Mouse (Mus musculus) left cerebral cortex, adult 8-10 months (tissue): ENCODE results near the gene Syndig1l. TPM values are rescaled to one million over a fixed set of nuclear protein-coding genes. Genes with fewer than 3 reads are reported as not detected.

Experiments
- DNase-seq, 2 experiments: peaks; one replicate each; pipeline ENCODE4 v3.0.0; 2022; ENCODE audit warnings: low spot score in 2 of 2
- total RNA-seq, 4 experiments: library from RNA; stranded (reverse); gene quantifications; 2 replicates each; pipeline ENCODE4 v1.2.4; 2022

The Syndig1l gene
- total RNA-seq, 4 experiments from 2014 or later = 60.2 to 76.1 (median 70.8) TPM

DNA sequence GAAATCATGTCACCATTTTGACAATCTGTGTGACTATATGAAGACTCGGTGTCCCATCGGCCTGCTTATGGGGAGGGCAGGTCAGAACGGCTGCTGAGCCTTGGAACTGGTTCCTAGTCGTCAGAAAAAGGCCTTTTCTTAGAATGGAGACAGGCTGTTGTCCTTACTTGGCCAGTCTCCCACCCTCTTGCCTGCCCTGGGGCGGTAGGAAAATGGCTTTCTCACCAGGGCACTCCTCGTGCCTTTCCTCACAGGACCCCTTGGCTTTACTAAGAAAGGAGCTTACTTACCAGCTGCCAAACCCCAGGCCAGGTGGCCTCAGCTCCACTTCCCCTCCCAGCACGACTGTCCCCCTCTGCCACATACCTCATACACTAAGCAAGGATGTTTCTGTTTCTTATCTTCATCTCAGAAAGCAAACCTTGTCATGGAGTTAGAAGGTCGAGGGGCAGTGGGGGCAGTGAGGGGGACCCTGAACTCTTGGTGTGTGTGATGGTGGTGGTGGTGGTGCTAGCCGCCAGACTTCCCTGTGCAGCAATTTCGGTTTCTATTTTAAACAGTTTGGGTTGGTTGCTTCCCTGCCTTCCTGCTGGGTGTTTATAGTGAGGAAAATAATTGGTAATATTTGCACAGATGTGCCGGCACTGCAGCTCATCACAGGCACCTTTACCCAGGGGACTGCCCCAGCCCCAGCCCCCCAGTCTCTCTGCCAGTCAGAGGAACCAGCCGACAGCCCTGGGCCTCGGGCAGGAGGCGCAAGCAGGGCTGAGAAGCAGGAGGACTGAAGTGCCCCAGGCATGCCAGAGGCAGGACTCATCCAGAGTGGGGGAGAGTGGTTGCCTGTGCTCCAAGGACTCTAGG lies 23.7 kb downstream of the Syndig1l start:
- no peak for DNase-seq

DNA sequence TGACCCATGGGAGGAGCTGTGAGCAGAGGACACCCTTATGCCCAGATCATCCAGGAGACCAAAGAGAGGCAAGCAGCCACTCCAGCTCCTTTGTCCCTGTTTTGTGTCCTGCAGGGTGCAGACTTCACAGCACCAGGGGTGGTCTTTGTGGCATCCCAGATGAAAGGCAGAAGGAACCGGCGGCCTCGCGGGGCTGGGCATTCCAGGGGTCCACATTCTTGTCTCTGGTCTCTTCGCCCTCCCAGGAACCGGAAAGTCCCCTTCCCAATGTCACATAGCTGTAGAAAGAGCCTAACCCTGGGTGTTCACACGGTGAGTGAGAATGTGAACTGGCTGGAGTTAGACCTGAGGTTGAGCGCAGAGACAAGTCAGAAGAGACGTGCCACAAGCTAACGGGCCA lies 27.0 kb downstream of the Syndig1l start:
- DNase-seq = no peak

DNA sequence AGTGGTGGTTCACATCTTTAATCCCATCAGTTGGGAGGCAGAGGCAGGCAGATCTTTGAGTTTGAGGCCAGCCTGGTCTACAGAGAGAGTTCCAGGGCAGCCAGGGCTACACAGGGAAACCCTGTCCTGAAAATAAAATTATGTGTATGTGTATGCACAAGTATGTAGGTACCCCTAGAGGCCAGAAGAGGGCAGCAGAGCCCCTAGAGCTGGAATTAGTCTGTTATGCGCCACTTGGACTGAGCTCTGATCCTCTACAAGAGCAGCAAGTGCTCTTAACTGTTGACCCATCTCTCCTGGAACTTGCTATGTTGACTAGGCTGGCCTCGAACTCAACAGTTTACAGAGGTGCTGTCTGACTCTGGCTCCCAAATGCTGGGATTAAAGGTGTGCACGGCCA lies 28.1 kb downstream of the Syndig1l start:
- no peak for DNase-seq

DNA sequence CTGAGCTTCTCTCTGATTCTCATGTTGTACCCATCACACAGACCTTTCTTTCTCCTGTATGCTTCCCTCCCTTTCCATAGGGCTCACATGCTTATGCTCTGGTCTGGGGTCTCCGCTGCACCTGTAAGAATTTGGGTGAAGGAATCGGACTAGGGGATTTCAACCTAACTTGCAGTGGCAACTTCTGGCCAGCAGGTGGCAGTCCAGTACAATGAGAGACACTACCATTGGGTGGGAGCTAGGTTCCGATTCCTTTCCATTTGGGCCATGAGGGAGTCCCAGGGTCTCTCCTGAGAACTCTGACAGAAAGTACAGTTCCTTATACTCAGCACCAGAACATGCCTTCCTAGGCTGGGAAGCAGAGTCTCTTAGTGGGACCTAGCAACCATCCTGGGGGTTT lies 44.7 kb downstream of the Syndig1l start:
- DNase-seq = peak in 1 of 2 experiments; percentile 65

DNA sequence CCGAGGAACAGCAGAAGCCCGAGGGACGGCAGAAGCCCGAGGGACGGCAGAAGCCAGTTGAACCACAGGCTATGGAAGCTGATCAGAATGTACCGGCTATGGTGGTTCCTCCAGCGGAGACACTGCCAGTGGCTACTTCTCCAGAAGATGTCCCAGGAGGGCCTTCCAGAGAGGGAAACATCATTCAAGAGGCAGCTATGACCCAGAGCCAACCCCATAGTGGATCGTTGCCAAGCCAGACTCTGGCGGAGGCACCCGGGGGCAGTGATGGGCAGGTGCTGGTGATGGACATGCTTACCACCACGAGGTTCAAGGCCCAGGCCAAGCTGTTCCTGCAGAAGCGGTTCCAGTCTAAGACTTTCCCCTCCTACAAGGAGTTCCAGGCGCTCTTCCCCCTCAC lies 48.4 kb downstream of the Syndig1l start:
- DNase-seq = no peak

DNA sequence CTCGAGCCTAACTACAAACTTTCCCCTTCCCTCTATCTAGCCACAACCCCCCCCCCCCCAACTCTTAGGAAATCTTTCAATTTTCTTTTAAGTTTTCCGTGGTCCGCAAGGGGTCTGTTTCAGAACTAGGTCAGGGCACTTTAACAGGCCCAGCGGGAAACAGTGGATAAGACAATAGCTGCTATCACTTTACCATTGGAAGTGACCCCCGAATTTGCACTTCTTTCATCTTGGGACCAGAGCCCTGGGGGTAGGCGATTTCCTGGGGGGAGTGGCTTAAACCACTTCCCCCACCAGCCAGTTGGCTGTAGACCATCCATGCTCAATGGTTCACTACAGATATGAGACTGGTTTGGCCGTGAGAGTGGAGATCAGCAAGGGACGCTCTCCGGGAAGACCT lies 58.0 kb downstream of the Syndig1l start, which contains the start of gene Vrtn:
Vrtn (plus strand) TSS at position 366 of the 400 bp plus-strand sequence.
- no peak for DNase-seq

DNA sequence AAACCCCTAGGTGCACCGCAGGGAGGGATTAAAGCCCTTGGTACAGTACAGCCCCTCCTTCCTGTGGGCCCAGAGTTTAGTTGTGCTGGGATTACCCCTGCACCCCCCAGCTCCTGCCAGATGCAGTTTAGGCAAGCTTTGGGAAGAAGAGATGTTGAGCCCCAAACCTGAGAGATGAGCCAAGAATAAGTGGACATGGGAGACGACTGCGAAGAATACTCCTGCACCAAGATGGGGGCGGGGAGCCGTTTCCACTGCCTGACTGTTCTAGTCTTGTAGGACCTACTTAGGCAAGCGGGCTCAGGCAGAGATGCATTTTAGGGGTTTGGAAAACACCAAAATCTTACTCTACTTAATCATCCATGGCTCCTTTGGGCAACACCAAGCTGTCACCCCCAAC lies 58.4 kb downstream of the Syndig1l start:
- DNase-seq = no peak

DNA sequence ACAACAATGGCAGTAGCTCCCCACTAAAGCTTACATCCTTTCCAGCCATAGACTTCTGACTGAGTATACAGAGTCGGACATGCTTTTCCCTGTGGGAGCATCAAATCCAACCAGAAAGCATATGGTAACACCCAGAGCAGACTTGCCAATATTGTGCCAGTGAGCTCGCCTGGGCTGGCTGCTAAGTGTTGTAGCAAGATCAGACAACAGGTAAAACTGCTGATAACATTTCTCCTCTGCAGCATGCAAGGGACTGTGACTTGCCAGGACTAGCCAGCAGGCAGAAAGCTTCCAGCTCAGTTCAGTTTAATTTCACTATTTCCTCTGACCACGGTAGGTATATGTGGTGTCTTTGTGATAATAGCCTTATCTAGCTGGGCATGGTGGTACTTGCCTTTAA lies 66.8 kb downstream of the Syndig1l start:
- DNase-seq = no peak

Other genes with a start within 250 kb of the Syndig1l start
- 10 to 100 TPM; 55.8 to 70.5 (median 60.5) TPM for gene Aldh6a1, start 247.8 kb downstream of the Syndig1l start, total RNA-seq
- 10 to 100 TPM; 23.4 to 29.7 (median 27.4) TPM for gene Lin52, start 247.4 kb downstream of the Syndig1l start, total RNA-seq
- gene Vsx2, start 129.1 kb downstream of the Syndig1l start, total RNA-seq = under 1 TPM; 0.17 to 0.39 (median 0.29) TPM
- gene Abcd4, start 81.4 kb downstream of the Syndig1l start, total RNA-seq = 10 to 100 TPM in 3 of 4 experiments, 1 to 10 TPM in 1; 10.0 to 11.7 (median 10.9) TPM
- gene Vrtn, start 57.8 kb downstream of the Syndig1l start, total RNA-seq = under 1 TPM in 3 of 4 experiments, not detected in 1; 0.15 to 0.53 (median 0.28) TPM
- gene Npc2, start 74.3 kb upstream of the Syndig1l start, total RNA-seq = 10 to 100 TPM; 30.5 to 57.3 (median 41.3) TPM
- gene Isca2, start 74.4 kb upstream of the Syndig1l start, total RNA-seq = 10 to 100 TPM; 52.3 to 66.3 (median 60.8) TPM
- 1 to 10 TPM in 2 of 4 experiments, under 1 TPM in 2; 0.50 to 1.2 (median 0.98) TPM for gene Ltbp2, start 177.7 kb upstream of the Syndig1l start, total RNA-seq